Mouse (Mus musculus) lung, adult 2 months (tissue): ENCODE data around the gene Apaf1.

ENCODE experiments used
- CTCF ChIP-seq: fragments of 200-500 bp; IDR thresholded peaks from 2 replicates; pipeline ENCODE4 v1.5.1; 2011; ENCODE audit warnings: mild to moderate bottlenecking, low read length, control low read depth; ENCODE audit not compliant: insufficient read depth
- POLR2A ChIP-seq: fragments of 200-500 bp; IDR thresholded peaks from 2 replicates; pipeline ENCODE4 v1.6.1; 2011; ENCODE audit warnings: low read depth, mild to moderate bottlenecking, control low read depth, low read length, borderline replicate concordance; ENCODE audit errors: extremely low read depth

GRCm38 (mm10) chr10:91083393-91083927, 890 bp upstream of the Apaf1 start:
- TF ChIP-seq POLR2A (no peak), CTCF (no peak)
